Mouse (Mus musculus) intestine, embryonic 15.5 days (tissue): ENCODE measurements at regions not wholly inside any gene's neighbourhood (a gene's known extent, or its start where the extent isn't known, plus 50 kb on each side); places are given as distances from the start of the nearest gene placed in this dataset.
"Not testable (repeated sequence)": the region's sequence is repeated elsewhere in the genome, so short reads cannot be mapped to it uniquely, and the experiment has no call there.

Experiments
- ATAC-seq: fragments of 200-750 bp; cut with Nextera tagmentation; 2 replicates; pipeline ENCODE4 v1.8.0; 2017; ENCODE audit warnings: moderate TSS enrichment, moderate library complexity
- H3K27ac ChIP-seq: fragments of 300-500 bp; sonication (generic); 2 replicates; pipeline ENCODE4 v1.5.1; 2015; ENCODE audit warnings: mild to moderate bottlenecking, inconsistent platforms
- H3K27me3 ChIP-seq: fragments of 300-500 bp; sonication (generic); replicated peaks from 2 replicates; pipeline ENCODE4 v1.6.1; 2015; ENCODE audit warnings: inconsistent platforms
- H3K36me3 ChIP-seq: fragments of 300-500 bp; sonication (generic); 2 replicates; pipeline ENCODE4 v1.6.1; 2015; ENCODE audit warnings: inconsistent platforms
- H3K4me1 ChIP-seq: fragments of 300-500 bp; sonication (generic); replicated peaks from 2 replicates; pipeline ENCODE4 v1.6.1; 2015; ENCODE audit warnings: inconsistent platforms
- H3K4me2 ChIP-seq: fragments of 300-500 bp; sonication (generic); replicated peaks from 2 replicates; pipeline ENCODE4 v1.6.1; 2015; ENCODE audit warnings: mild to moderate bottlenecking, inconsistent platforms
- H3K4me3 ChIP-seq: fragments of 300-500 bp; sonication (generic); replicated peaks from 2 replicates; pipeline ENCODE4 v1.5.1; 2015; ENCODE audit warnings: inconsistent platforms
- H3K9ac ChIP-seq: fragments of 300-500 bp; sonication (generic); 2 replicates; pipeline ENCODE4 v1.6.1; 2015; ENCODE audit warnings: inconsistent platforms
- H3K9me3 ChIP-seq: fragments of 300-500 bp; sonication (generic); 2 replicates; pipeline ENCODE4 v1.6.1; 2016; ENCODE audit warnings: inconsistent platforms
- WGBS: fragments of 180-500 bp; shearing (Covaris S2); methylation state at CpG from one replicate; pipeline ENCODE4 v1.1.7; 2015; 5-methylcytosine and 5-hydroxymethylcytosine counted together

DNA sequence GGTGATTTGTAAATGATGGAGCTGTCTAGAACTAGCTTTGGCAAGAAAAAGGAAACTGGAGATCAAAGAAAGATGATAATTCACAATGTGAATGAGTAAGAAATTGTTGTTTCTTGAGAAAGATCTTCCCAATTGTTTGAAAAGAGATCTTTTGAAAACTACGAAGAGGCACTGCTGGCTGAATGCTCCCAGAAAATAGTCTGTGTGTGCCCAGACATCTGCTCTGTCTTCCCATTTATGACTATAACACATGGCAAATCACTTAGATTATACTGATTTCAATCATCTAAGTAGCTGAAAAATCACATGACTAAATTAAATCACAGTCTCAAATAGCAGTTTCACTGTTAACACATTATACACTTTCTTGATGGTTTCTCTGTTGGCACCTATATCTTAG, 434.2 kb upstream of the Sema6d start:
- H3K4me3 ChIP-seq = no peak overlapping the region
- no peak overlapping the region for H3K27ac ChIP-seq
- H3K4me2 ChIP-seq = no peak overlapping the region
- H3K9ac ChIP-seq = no peak overlapping the region
- ATAC-seq = no peak
- H3K9me3 ChIP-seq = no peaks in the 10 kb centered on the region
- no peaks in the 10 kb centered on the region for H3K4me1 ChIP-seq
- H3K36me3 ChIP-seq = no peaks in the 10 kb centered on the region
- WGBS = 82% methylated on average over 1 of the region's 1 CpGs
- H3K27me3 ChIP-seq = no peaks in the 10 kb centered on the region

DNA sequence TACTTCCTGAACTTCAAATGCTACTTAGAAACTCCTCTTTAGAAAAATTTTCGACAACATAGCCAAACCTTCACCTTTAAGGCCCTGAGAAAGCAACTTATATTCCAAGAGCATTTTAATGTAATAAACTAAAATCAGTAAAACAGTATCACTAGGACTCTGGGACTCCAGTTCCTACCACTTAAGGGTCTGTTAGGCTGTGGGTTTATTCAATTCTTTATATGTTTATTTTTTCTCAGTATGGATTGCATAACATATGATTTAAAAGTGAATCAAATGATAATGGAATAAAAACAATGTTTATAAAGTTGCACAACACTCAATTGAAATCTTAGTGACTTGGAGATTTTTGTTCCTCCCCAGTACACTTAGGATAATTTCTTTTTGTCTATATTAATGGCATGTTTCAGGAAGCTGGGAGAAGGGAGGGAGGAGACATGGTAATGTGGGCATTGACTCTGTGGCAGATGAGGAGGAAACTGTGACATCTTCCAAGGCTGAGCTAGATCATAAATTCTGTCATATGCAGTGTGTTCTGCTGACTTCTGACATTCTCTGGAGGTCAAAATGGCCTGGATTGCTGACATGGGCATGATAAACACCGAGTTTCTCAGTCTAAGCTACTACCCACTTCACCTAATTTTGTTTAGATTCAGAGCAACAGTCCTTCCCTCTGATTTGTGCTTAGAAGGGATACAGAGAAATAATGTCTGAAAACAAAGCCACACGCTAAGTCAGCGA, 401.3 kb upstream of the Sema6d start:
- H3K36me3 ChIP-seq = no peaks in the 10 kb centered on the region
- H3K4me3 ChIP-seq = no peak overlapping the region
- no peak for ATAC-seq
- H3K27ac ChIP-seq = no peak overlapping the region
- H3K9me3 ChIP-seq = no peaks in the 10 kb centered on the region
- H3K27me3 ChIP-seq = no peaks in the 10 kb centered on the region
- no peak overlapping the region for H3K4me2 ChIP-seq
- WGBS = 65% methylated on average over 4 of the region's 4 CpGs
- no peaks in the 10 kb centered on the region for H3K4me1 ChIP-seq
- H3K9ac ChIP-seq = no peak overlapping the region

DNA sequence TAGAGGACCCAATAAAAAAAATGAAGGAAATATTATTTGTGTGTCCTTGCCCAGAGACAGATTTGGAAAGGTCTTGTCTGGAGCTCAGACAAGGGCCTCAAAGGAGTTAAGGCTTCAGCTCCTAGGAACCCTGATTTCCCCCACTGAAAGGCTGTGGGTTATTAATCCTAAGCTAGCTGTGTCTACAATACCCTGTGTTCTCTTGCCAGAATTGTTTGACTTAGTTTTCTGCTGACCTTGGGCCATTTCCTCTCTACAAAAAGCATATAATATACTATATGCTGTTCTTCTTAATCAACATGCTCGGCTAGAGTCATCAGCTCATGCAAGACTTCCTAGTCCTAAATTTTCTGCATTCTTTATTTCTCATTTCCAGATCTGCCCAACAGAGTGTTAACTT, 400.0 kb upstream of the Sema6d start:
- no peaks in the 10 kb centered on the region for H3K36me3 ChIP-seq
- no peaks in the 10 kb centered on the region for H3K27me3 ChIP-seq
- 77% methylated on average over 1 of the region's 1 CpGs for WGBS
- H3K9ac ChIP-seq = no peak overlapping the region
- H3K4me3 ChIP-seq = no peak overlapping the region
- no peak overlapping the region for H3K27ac ChIP-seq
- no peaks in the 10 kb centered on the region for H3K4me1 ChIP-seq
- no peaks in the 10 kb centered on the region for H3K9me3 ChIP-seq
- ATAC-seq = no peak
- H3K4me2 ChIP-seq = no peak overlapping the region

DNA sequence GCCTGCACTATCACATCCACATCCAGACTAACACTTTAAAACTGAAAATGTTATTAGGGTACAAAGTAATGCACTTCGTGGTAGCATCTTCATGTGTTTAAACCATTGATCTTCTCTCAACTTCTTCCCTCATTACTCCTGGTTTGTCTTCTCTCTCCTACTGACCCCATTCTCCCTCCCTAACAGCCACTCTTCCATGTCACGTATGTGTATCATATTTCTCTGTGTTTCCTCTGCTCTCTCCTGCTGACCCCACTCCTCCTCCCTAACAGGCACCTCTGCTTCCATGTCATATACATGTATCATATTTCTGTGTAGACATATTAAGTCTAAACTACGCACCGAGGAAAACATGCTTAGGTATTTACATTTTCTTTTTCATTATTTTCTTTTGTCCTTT, 350.1 kb upstream of the Sema6d start:
- Histone ChIP-seq H3K4me1 (no peaks in the 10 kb centered on the region), H3K27me3 (no peaks in the 10 kb centered on the region), H3K4me2 (no peak overlapping the region), H3K27ac (no peak overlapping the region), H3K4me3 (no peak overlapping the region), H3K9me3 (no peaks in the 10 kb centered on the region), H3K36me3 (no peaks in the 10 kb centered on the region), H3K9ac (no peak overlapping the region)
- no peak for ATAC-seq
- WGBS = 74% methylated on average over 4 of the region's 4 CpGs

DNA sequence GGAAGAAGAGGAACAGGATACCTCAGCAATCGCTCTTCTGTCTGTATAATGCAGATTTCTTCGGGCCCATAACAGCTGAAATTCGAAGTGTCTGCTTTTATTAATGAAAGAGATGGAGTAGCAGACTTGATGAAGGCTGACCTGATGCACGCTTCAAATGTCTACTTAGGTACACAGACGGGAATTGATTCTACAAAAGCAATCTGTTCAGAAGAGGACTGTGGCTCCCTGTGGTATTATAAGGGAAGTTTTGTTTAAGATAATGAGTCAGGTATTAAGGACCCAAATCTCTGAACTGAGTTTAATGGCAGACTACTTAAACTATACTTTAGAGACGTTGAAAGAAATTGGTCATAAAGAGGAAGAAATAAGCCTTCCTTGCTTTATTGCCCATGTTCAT, 349.2 kb upstream of the Sema6d start:
- H3K4me1 ChIP-seq = no peaks in the 10 kb centered on the region
- no peak overlapping the region for H3K9ac ChIP-seq
- H3K27me3 ChIP-seq = no peaks in the 10 kb centered on the region
- no peaks in the 10 kb centered on the region for H3K36me3 ChIP-seq
- H3K9me3 ChIP-seq = no peaks in the 10 kb centered on the region
- no peak overlapping the region for H3K27ac ChIP-seq
- no peak for ATAC-seq
- WGBS = 79% methylated on average over 6 of the region's 6 CpGs
- H3K4me2 ChIP-seq = no peak overlapping the region
- no peak overlapping the region for H3K4me3 ChIP-seq

DNA sequence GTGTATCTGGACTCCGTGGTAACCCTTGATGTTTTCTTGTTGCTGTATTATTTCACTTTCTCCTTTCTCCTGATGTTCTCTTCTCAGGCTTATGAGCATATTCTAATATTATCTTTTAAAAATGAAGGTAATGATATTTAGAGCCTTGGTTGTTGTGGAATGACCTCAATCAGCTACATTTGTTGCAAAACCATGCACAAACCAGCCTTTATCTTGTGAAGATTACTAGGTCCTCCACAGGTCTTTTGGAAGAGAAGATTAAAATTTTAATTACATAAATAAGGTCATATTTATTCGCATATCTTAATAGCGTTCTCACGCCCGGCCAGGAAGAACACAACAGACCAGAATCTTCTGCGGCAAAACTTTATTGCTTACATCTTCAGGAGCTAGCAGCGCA, 335.5 kb upstream of the Sema6d start:
- Histone ChIP-seq H3K27me3 (no peaks in the 10 kb centered on the region), H3K4me1 (no peaks in the 10 kb centered on the region), H3K9ac (no peak overlapping the region), H3K4me2 (0 out of 2 replicates have a peak overlapping the region, but pooled peaks have one; percentile 31), H3K36me3 (no peaks in the 10 kb centered on the region), H3K27ac (no peak overlapping the region), H3K4me3 (no peak overlapping the region), H3K9me3 (no peaks in the 10 kb centered on the region)
- ATAC-seq = no peak
- 69% methylated on average over 7 of the region's 7 CpGs for WGBS

DNA sequence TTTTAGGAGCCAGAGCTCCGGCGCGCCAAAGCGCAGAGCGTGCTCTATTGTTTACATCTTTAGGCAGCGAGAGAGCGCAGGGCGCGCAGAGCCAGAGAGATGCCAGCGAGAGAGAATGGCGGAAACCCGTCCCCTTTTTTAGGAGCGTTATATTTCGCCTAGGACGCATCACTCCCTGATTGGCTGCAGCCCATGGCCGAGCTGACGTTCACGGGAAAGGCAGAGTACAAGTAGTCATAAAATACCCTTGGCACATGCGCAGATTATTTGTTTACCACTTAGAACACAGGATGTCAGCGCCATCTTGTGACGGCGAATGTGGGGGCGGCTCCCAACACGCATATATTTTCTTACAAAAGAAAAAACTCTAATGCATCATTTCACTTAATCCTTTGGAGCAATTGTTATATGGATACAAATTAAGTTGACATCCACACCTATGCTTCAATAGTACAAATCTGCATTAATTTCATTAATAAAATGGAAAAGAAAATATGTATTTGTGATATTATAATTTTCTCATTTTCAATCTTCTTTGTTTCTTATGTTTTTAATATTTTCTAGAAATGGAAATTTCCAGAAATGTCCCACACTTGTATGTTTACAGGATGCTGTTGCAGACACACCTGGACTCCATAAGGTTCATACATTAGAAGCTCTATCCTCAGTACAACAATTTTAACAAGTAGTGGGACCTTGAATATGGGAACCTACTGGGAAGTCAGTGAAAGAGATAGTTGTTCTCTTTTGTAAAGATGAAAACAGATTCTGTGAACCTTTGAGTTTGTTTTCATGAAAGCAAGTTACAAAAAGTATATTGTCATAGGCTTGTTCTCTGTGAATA, 334.9 kb upstream of the Sema6d start:
- H3K9me3 ChIP-seq, ATAC-seq, H3K4me1 ChIP-seq, H3K4me3 ChIP-seq, H3K27ac ChIP-seq, H3K36me3 ChIP-seq, H3K9ac ChIP-seq, H3K27me3 ChIP-seq: not testable (repeated sequence)
- H3K4me2 ChIP-seq = 0 out of 2 replicates have a peak overlapping the region, but pooled peaks have one; percentile 31
- WGBS = 58% methylated on average over 20 of the region's 24 CpGs

DNA sequence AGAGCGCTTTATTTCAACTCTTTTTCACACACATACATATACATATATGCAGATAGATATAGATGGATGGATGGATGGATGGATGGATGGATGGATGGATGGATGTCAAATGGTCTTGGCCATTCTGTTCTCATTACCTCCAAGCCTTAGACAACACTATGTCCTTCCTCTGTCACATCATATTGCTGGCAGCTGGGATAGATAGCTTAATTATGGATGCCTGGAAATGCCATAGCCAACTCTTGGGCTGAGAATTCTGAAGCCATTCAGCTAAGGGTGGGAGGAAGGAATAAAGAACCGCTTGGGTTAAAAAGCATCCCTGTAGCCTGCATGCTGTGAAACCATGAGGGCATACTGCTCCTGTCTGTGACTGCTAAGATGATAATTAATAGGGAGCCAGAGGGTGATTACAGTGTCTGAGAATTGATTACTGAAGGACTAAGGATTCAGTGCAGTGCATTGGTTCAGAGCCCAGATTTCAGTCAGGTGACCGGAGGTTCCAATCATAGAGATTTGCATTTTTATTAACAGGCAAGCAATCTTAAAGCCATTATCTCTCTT, 290.5 kb upstream of the Sema6d start:
- Histone ChIP-seq H3K27me3 (no peaks in the 10 kb centered on the region), H3K4me1 (no peaks in the 10 kb centered on the region), H3K36me3 (no peaks in the 10 kb centered on the region), H3K27ac (no peak overlapping the region), H3K4me3 (no peak overlapping the region), H3K9ac (no peak overlapping the region), H3K4me2 (no peak overlapping the region), H3K9me3 (no peaks in the 10 kb centered on the region)
- 86% methylated on average over 3 of the region's 3 CpGs for WGBS
- no peak for ATAC-seq

DNA sequence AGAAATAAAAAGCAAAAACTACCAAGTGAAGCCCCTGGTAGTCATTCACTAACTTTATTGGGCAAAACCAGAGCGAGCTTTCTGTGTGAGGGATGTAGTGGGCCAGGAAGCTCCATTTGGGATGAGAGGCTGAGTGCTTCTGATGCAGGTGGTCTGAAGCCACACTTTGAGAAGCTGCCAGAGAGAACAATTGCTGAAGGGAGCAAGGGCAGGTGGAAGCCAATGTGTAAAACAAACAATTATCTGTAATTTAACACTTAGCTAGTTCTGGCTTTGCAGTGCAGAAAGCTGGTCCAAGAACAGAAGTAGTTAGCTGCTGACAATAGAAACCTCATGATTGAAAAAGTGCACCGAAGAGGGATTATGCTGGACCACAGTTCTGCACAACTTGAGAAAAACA, 284.1 kb upstream of the Sema6d start:
- H3K36me3 ChIP-seq = no peaks in the 10 kb centered on the region
- ATAC-seq = no peak
- H3K4me1 ChIP-seq = no peaks in the 10 kb centered on the region
- H3K27ac ChIP-seq = no peak overlapping the region
- no peaks in the 10 kb centered on the region for H3K9me3 ChIP-seq
- no peak overlapping the region for H3K4me3 ChIP-seq
- no peak overlapping the region for H3K4me2 ChIP-seq
- H3K27me3 ChIP-seq = no peaks in the 10 kb centered on the region
- no peak overlapping the region for H3K9ac ChIP-seq
- WGBS = 87% methylated on average over 2 of the region's 2 CpGs

DNA sequence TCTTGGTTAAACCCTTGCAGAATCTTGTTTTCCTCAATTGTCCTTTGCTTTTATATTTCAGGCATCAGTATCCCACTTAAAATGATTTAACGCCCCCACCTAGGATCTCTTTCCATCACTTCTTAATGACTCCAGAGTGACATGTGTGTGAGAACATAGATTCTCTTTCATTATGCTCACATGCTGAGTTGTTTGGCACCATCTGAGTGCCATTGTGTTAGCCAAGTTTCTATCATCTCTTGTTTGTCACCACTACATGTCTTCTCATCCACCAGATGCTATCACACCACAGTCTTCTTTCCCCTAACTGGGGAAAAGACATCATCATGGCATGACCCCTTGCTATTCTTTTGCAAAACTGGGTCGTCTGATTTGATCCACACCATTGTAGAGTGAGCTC, 283.4 kb upstream of the Sema6d start:
- WGBS = 76% methylated on average over 2 of the region's 2 CpGs
- Histone ChIP-seq H3K27ac (no peak overlapping the region), H3K36me3 (no peaks in the 10 kb centered on the region), H3K27me3 (no peaks in the 10 kb centered on the region), H3K4me3 (no peak overlapping the region), H3K4me1 (no peaks in the 10 kb centered on the region), H3K4me2 (no peak overlapping the region), H3K9ac (no peak overlapping the region), H3K9me3 (no peaks in the 10 kb centered on the region)
- no peak for ATAC-seq

DNA sequence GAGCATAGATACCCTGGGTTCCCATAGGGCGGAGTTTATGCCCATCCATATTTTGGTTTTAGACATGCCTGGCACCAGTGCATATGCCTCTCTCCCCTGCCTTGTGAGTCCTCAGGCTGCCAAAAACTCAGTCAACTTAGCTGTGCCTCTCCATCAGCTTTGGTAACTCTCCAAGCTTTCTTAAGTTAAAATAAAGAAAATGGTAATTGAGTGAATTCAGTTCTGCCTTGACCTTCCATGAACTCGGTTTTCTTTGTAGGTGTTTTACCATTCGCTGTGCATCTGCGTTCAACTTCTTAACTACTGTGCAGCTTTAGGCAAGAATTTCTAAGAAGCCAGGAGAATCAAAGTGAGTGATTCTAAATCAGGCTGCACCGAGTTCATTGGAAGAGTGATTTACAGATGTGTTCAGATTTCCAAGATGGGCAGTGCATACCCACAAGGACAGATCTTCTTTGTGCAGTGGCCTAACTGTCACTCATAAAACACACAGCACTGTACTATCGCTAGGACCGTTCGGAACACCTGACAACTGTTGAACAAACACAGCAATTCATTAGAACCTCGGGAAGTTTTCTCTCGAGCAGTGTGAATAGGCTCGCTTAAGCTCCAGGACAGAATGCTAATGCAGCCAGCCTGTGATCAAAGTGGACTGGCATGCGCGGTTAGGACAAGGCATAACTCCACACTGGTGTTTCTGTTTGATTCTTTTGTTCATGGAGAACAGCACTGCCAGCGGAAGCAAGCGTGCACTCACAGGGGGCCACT, 276.4 kb upstream of the Sema6d start:
- no peaks in the 10 kb centered on the region for H3K36me3 ChIP-seq
- H3K27me3 ChIP-seq = no peaks in the 10 kb centered on the region
- H3K4me1 ChIP-seq = no peaks in the 10 kb centered on the region
- no peaks in the 10 kb centered on the region for H3K9me3 ChIP-seq
- ATAC-seq = no peak
- H3K9ac ChIP-seq = no peak overlapping the region
- no peak overlapping the region for H3K27ac ChIP-seq
- H3K4me3 ChIP-seq = no peak overlapping the region
- no peak overlapping the region for H3K4me2 ChIP-seq
- WGBS = 67% methylated on average over 15 of the region's 15 CpGs

DNA sequence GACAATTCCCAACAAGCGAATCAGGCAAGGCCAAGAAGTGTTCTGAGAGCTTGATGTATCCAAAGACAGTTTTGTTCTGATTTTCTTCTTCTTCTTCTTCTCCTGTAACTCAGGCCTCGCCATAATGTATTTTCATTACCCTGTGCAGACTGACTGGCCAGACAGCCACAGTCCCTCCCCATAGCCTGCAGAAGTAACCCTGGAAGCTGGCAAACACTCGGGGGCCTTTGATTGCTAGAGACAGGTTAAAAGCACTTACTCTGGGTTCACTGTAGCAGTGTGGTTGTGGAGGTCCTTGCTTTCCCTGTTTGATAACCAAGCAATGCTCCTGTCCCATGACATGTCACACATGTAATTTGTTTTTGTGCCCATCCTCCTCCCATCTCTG, 275.8 kb upstream of the Sema6d start:
- no peak overlapping the region for H3K4me2 ChIP-seq
- H3K4me3 ChIP-seq = no peak overlapping the region
- no peak overlapping the region for H3K27ac ChIP-seq
- H3K9me3 ChIP-seq = no peaks in the 10 kb centered on the region
- 59% methylated on average over 3 of the region's 3 CpGs for WGBS
- no peak overlapping the region for H3K9ac ChIP-seq
- no peak for ATAC-seq
- H3K36me3 ChIP-seq = no peaks in the 10 kb centered on the region
- no peaks in the 10 kb centered on the region for H3K27me3 ChIP-seq
- H3K4me1 ChIP-seq = no peaks in the 10 kb centered on the region
